18 mouse cellular contexts compared by ENCODE assay signal in genomic region chr16:5185691-5186090, GRCm38 (mm10). TPM values are rescaled to one million over a fixed set of nuclear protein-coding genes. Genes with fewer than 3 reads are reported as not detected.
DNase-seq lines count a peak whose midpoint lies in the region; ATAC-seq and TF ChIP-seq lines count a peak whose summit lies in the region.
"Had no signal": no experiment of that assay in that cellular context is flagged by ENCODE, and none has a peak within 500 bp of the region (broad histone marks: within the 10 kb centered on the region; RNA-seq: fewer than 3 reads in every experiment).

No protein-coding gene starts in this region.

- 0 out of 2 replicates have a peak, but pooled peaks cover 4% of the 10 kb centered on the region for H3K4me1 ChIP-seq in heart, postnatal 0 days (ENCODE audit: control insufficient read depth, insufficient read depth)
- no peaks in the 10 kb centered on the region for H3K4me1 ChIP-seq in hindbrain, embryonic 14.5 days (replicated peaks; ENCODE audit: control insufficient read depth, insufficient read depth, low read length)
- H3K4me1 ChIP-seq: embryonic facial prominence, embryonic 12.5 days; forebrain, embryonic 13.5 days; lung, embryonic 15.5 days; neural tube, embryonic 15.5 days had no signal

- H3K36me3 ChIP-seq in heart, postnatal 0 days (replicated peaks; ENCODE audit: control insufficient read depth, insufficient read depth, low read length): no peaks in the 10 kb centered on the region
- H3K36me3 ChIP-seq in hindbrain, embryonic 14.5 days (replicated peaks; ENCODE audit: control insufficient read depth, insufficient read depth): no peaks in the 10 kb centered on the region
- H3K36me3 ChIP-seq: embryonic facial prominence, embryonic 12.5 days; lung, embryonic 15.5 days; neural tube, embryonic 15.5 days had no signal

- no peak overlapping the region for H3K4me3 ChIP-seq in heart, postnatal 0 days (ENCODE audit: low read depth, low read length)
- H3K4me3 ChIP-seq in hindbrain, embryonic 14.5 days (replicated peaks; ENCODE audit: low read length): no peak overlapping the region
- H3K4me3 ChIP-seq: embryonic facial prominence, embryonic 12.5 days; erythroblast, embryonic 14.5 days; forebrain, embryonic 13.5 days; lung, embryonic 15.5 days; neural tube, embryonic 15.5 days had no signal

- H3K9ac ChIP-seq in heart, postnatal 0 days (replicated peaks; ENCODE audit: low read depth, low read length): no peak overlapping the region
- H3K9ac ChIP-seq in hindbrain, embryonic 14.5 days: no peak overlapping the region
- H3K9ac ChIP-seq: embryonic facial prominence, embryonic 12.5 days; forebrain, embryonic 13.5 days; liver, embryonic 14.5 days; lung, embryonic 15.5 days; neural tube, embryonic 15.5 days had no signal

- no peak for ATAC-seq in heart, postnatal 0 days (ENCODE audit: insufficient read depth, low read depth)
- no peak for ATAC-seq in hindbrain, embryonic 14.5 days (ENCODE audit: low FRiP score)
- ATAC-seq: forebrain, embryonic 13.5 days; hindbrain, embryonic 16.5 days; intestine, embryonic 16.5 days; midbrain, embryonic 16.5 days had no signal

- TF ChIP-seq EP300 in heart, postnatal 0 days (IDR thresholded peaks at IDR 0.05; ENCODE audit: low read depth): no peak

- H3K9me3 ChIP-seq in heart, postnatal 0 days (replicated peaks; ENCODE audit: control insufficient read depth, low read length): no peaks in the 10 kb centered on the region
- H3K9me3 ChIP-seq in hindbrain, embryonic 14.5 days (ENCODE audit: control insufficient read depth, low read length): no peaks in the 10 kb centered on the region
- H3K9me3 ChIP-seq: embryonic facial prominence, embryonic 12.5 days; forebrain, embryonic 13.5 days; lung, embryonic 15.5 days; neural tube, embryonic 15.5 days had no signal

- H3K27ac ChIP-seq in heart, postnatal 0 days (ENCODE audit: low read depth): peak overlapping the region; percentile 16; the same call in 1 of the 2 replicates
- H3K27ac ChIP-seq in hindbrain, embryonic 14.5 days: no peak overlapping the region
- H3K27ac ChIP-seq: embryonic facial prominence, embryonic 12.5 days; forebrain, embryonic 13.5 days; liver, embryonic 14.5 days; lung, embryonic 15.5 days; neural tube, embryonic 15.5 days had no signal

- no peak for TF ChIP-seq CTCF in heart, postnatal 0 days (IDR thresholded peaks at IDR 0.05; ENCODE audit: low read depth)

- peak; percentile 28 to 41 for DNase-seq in cerebellum, postnatal 14 days
- DNase-seq in cerebellum, adult 9-11 months: no peak
- no peak for DNase-seq in heart, postnatal 0 days (ENCODE audit: low spot score)
- no peak for DNase-seq in heart, postnatal 25 days (ENCODE audit: low spot score)
- peak; percentile 12 for DNase-seq in retina, postnatal 1 day
- DNase-seq in retina, embryonic 14.5 days (ENCODE audit: low spot score): no peak
- DNase-seq in hindbrain, embryonic 14.5 days (ENCODE audit: low spot score): no peak
- DNase-seq: B cell, adult 2 months; lung, postnatal 4 days had no signal

- H3K4me2 ChIP-seq in heart, postnatal 0 days (ENCODE audit: low read depth, low read length): no peak overlapping the region
- H3K4me2 ChIP-seq in hindbrain, embryonic 14.5 days (replicated peaks): no peak overlapping the region
- H3K4me2 ChIP-seq: embryonic facial prominence, embryonic 12.5 days; forebrain, embryonic 13.5 days; lung, embryonic 15.5 days; neural tube, embryonic 15.5 days had no signal

- intact Hi-C loops in heart, postnatal 25 days (cut with DNase I): no loop called here

- no peaks in the 10 kb centered on the region for H3K27me3 ChIP-seq in heart, postnatal 0 days (ENCODE audit: control insufficient read depth, insufficient read depth, low read length)
- H3K27me3 ChIP-seq in hindbrain, embryonic 14.5 days (ENCODE audit: control insufficient read depth, insufficient read depth, low read length): no peaks in the 10 kb centered on the region
- H3K27me3 ChIP-seq: embryonic facial prominence, embryonic 12.5 days; lung, embryonic 15.5 days had no signal

- WGBS in heart, postnatal 0 days: 59% methylated on average over 7 of the region's 7 CpGs
- 64% methylated on average over 7 of the region's 7 CpGs for WGBS in hindbrain, embryonic 14.5 days

RNA-seq across cellular contexts. Expression of gene Nagpa, which starts 18.1 kb away (rescaled TPM):
- total RNA-seq in heart, postnatal 0 days (2014; rRNA removed; ENCODE audit: low replicate concordance): 12.3 and 23.6 TPM in 2 replicates
- polyA plus RNA-seq in heart, postnatal 0 days (2015; fragmentation: Nextera tagmentation; extraction: Ambion mirVana): 9.4 and 10.6 TPM in 2 replicates
- 10 to 100 TPM; 11.7 to 15.4 TPM for total RNA-seq in heart, postnatal 25 days (2021)
- polyA plus RNA-seq in hindbrain, embryonic 14.5 days (2014; fragmentation: Nextera tagmentation; extraction: Ambion mirVana): 11.9 TPM in 2 replicates

RNA-seq across cellular contexts. Expression of gene AU021092, which starts 36.4 kb away (rescaled TPM):
- total RNA-seq in heart, postnatal 0 days (2014; rRNA removed; ENCODE audit: low replicate concordance): 12.2 and 14.9 TPM in 2 replicates
- 6.3 and 8.8 TPM in 2 replicates for polyA plus RNA-seq in heart, postnatal 0 days (2015; fragmentation: Nextera tagmentation; extraction: Ambion mirVana)
- total RNA-seq in heart, postnatal 25 days (2021): 10 to 100 TPM; 19.3 to 22.8 TPM
- polyA plus RNA-seq in hindbrain, embryonic 14.5 days (2014; fragmentation: Nextera tagmentation; extraction: Ambion mirVana): 17.2 and 18.8 TPM in 2 replicates
- polyA plus RNA-seq: erythroblast, embryonic 14.5 days had no signal

RNA-seq across cellular contexts. Expression of gene Sec14l5, which starts 38.8 kb away (rescaled TPM):
- not detected in 2 replicates for total RNA-seq in heart, postnatal 0 days (2014; rRNA removed; ENCODE audit: low replicate concordance)
- not detected in 2 replicates for polyA plus RNA-seq in heart, postnatal 0 days (2015; fragmentation: Nextera tagmentation; extraction: Ambion mirVana)
- total RNA-seq in heart, postnatal 25 days (2021): under 1 TPM; 0.70 to 0.86 TPM
- 0.35 and 0.48 TPM in 2 replicates for polyA plus RNA-seq in hindbrain, embryonic 14.5 days (2014; fragmentation: Nextera tagmentation; extraction: Ambion mirVana)
- polyA plus RNA-seq: erythroblast, embryonic 14.5 days; intestine, embryonic 16.5 days had no signal

RNA-seq across cellular contexts. Expression of gene Alg1, which starts 47.7 kb away (rescaled TPM):
- 21.2 and 29.2 TPM in 2 replicates for total RNA-seq in heart, postnatal 0 days (2014; rRNA removed; ENCODE audit: low replicate concordance)
- 24.9 TPM in 2 replicates for polyA plus RNA-seq in heart, postnatal 0 days (2015; fragmentation: Nextera tagmentation; extraction: Ambion mirVana)
- 10 to 100 TPM; 12.1 to 12.3 TPM for total RNA-seq in heart, postnatal 25 days (2021)
- 38.4 and 38.9 TPM in 2 replicates for polyA plus RNA-seq in hindbrain, embryonic 14.5 days (2014; fragmentation: Nextera tagmentation; extraction: Ambion mirVana)

RNA-seq across cellular contexts. Expression of gene Ppl, which starts 53.5 kb away (rescaled TPM):
- total RNA-seq in heart, postnatal 0 days (2014; rRNA removed; ENCODE audit: low replicate concordance): 1.9 and 2.4 TPM in 2 replicates
- polyA plus RNA-seq in heart, postnatal 0 days (2015; fragmentation: Nextera tagmentation; extraction: Ambion mirVana): 0.85 and 1.00 TPM in 2 replicates
- total RNA-seq in heart, postnatal 25 days (2021): 1 to 10 TPM; 3.8 to 5.0 TPM
- 0.09 and 0.29 TPM in 2 replicates for polyA plus RNA-seq in hindbrain, embryonic 14.5 days (2014; fragmentation: Nextera tagmentation; extraction: Ambion mirVana)

Comparison
In these comparisons a context has a peak if more than half of its experiments do, and no peak if none do; other contexts are left out.
1. DNase-seq: peak in cerebellum, postnatal 14 days (2 of 2) and retina, postnatal 1 day (single experiment); none in cerebellum, adult 9-11 months (single experiment), heart, postnatal 0 days (single experiment), heart, postnatal 25 days (single experiment), retina, embryonic 14.5 days (single experiment) and hindbrain, embryonic 14.5 days (single experiment).